Mouse (Mus musculus) right cerebral cortex, postnatal 10 days (tissue): ENCODE results near the gene Ptprr.

Source experiments
- DNase-seq, 2 experiments: peaks; one replicate each; pipeline ENCODE4 v3.0.0; 2021; ENCODE audit warnings: low spot score in 2 of 2

Ptprr gene

GRCm38 (mm10) chr10:116115881-116116677, 98.1 kb downstream of the Ptprr start:
- DNase-seq = peak in 1 of 2 experiments; percentile 36

- peak in 1 of 2 experiments; percentile 37 for DNase-seq
These were observed 99.0 kb downstream of the Ptprr start for GRCm38 (mm10) chr10:116117060-116117459.

- no peak for DNase-seq
These were observed 103.5 kb downstream of the Ptprr start for GRCm38 (mm10) chr10:116121463-116121862.

- no peak for DNase-seq
These were observed 105.8 kb downstream of the Ptprr start for GRCm38 (mm10) chr10:116123808-116124207.

GRCm38 (mm10) chr10:116125364-116125763, 107.4 kb downstream of the Ptprr start:
- DNase-seq = no peak

GRCm38 (mm10) chr10:116130401-116130800, 112.4 kb downstream of the Ptprr start:
- DNase-seq = no peak

GRCm38 (mm10) chr10:116131223-116131622, 113.2 kb downstream of the Ptprr start:
- no peak for DNase-seq

- DNase-seq = no peak
These were observed 114.2 kb downstream of the Ptprr start for GRCm38 (mm10) chr10:116132233-116132632.

GRCm38 (mm10) chr10:116135187-116135586, 117.2 kb downstream of the Ptprr start:
- no peak for DNase-seq

- no peak for DNase-seq
These were observed 122.2 kb downstream of the Ptprr start for GRCm38 (mm10) chr10:116140226-116140625.

- DNase-seq = no peak
These were observed 125.7 kb downstream of the Ptprr start for GRCm38 (mm10) chr10:116143684-116144083.

GRCm38 (mm10) chr10:116146091-116146490, 128.1 kb downstream of the Ptprr start:
- no peak for DNase-seq

- no peak for DNase-seq
These were observed 136.7 kb downstream of the Ptprr start for GRCm38 (mm10) chr10:116154707-116155106.

- no peak for DNase-seq
These were observed 138.7 kb downstream of the Ptprr start for GRCm38 (mm10) chr10:116156699-116157098.

- no peak for DNase-seq
These were observed 144.3 kb downstream of the Ptprr start for GRCm38 (mm10) chr10:116162338-116162737.

- no peak for DNase-seq
These were observed 157.4 kb downstream of the Ptprr start for GRCm38 (mm10) chr10:116175324-116175883.

GRCm38 (mm10) chr10:116177390-116178179, 159.6 kb downstream of the Ptprr start:
- no peak for DNase-seq

GRCm38 (mm10) chr10:116181235-116181634, 163.2 kb downstream of the Ptprr start:
- DNase-seq = no peak

- DNase-seq = peak; percentile 73 to 74
These were observed 164.2 kb downstream of the Ptprr start for GRCm38 (mm10) chr10:116182221-116182620.

- no peak for DNase-seq
These were observed 165.2 kb downstream of the Ptprr start for GRCm38 (mm10) chr10:116183258-116183657.

GRCm38 (mm10) chr10:116191724-116192123, 173.7 kb downstream of the Ptprr start:
- no peak for DNase-seq

GRCm38 (mm10) chr10:116192293-116192692, 174.3 kb downstream of the Ptprr start:
- no peak for DNase-seq
